Mouse (Mus musculus) gastrocnemius, postnatal 14 days (tissue): ENCODE measurements around the gene Mme. TPM values are rescaled to one million over a fixed set of nuclear protein-coding genes. Genes with fewer than 3 reads are reported as not detected.

Experiments used
- total RNA-seq, 2 experiments: library from RNA; stranded (reverse); gene quantifications; 2 replicates each; pipeline ENCODE4 v1.2.3; 2021

Mme gene
- total RNA-seq, 2 experiments from 2014 or later: 4.4 to 7.9 TPM

Other genes with a start within 250 kb of the Mme start
- 10 to 100 TPM; 31.2 to 48.6 TPM for gene Gm34302, start 242.3 kb downstream of the Mme start, total RNA-seq